Mouse (Mus musculus): Measurements from ENCODE around the gene Ftl1. TPM values are rescaled to one million over a fixed set of nuclear protein-coding genes. Genes with fewer than 3 reads are reported as not detected.

Ftl1 gene
- total and polyA plus RNA-seq, 3 experiments = 1,416 to 2,290 TPM; not detected in 1

- TF ChIP-seq SMC3 (IDR thresholded peaks at IDR 0.05; ENCODE audit: low read depth, low read length) (peak; percentile 88), UBTF (IDR thresholded peaks at IDR 0.05; ENCODE audit: borderline replicate concordance, insufficient read depth, low read depth, low read length) (no peak), USF2 (IDR thresholded peaks at IDR 0.05; ENCODE audit: borderline replicate concordance in 1 of 2, insufficient read depth in 1 of 2, low read depth in 1 of 2, low read length in 2 of 2) (no peak)
Measured at GRCm38 (mm10) chr7:45477003-45477402, 17.3 kb upstream of the Ftl1 start (continued).

- Histone ChIP-seq H3K4me3 (ENCODE audit: control insufficient read depth in 1 of 2, insufficient read depth in 1 of 2, low read depth in 2 of 2, low read length in 2 of 2) (no peak overlapping the region), H3K27me3 (ENCODE audit: control insufficient read depth in 1 of 2, insufficient read depth in 2 of 2, low read length in 2 of 2) (no peaks in the 10 kb centered on the region), H3K27ac (ENCODE audit: control insufficient read depth, low read depth, low read length) (no peak overlapping the region), H3K9ac (ENCODE audit: control insufficient read depth, low read depth, low read length, poor library complexity, severe bottlenecking) (no peak overlapping the region), H3K9me3 (replicated peaks; ENCODE audit: insufficient read depth, low read length) (no peaks in the 10 kb centered on the region), H3K79me2 (ENCODE audit: control insufficient read depth, insufficient read depth, low read length, poor library complexity) (peaks cover 3% of the 10 kb centered on the region; the same call in 1 of the 2 replicates), H3K36me3 (ENCODE audit: control insufficient read depth in 1 of 2, insufficient read depth in 2 of 2, low read length in 2 of 2) (peaks cover 0 to 9% of the 10 kb centered on the region in 2 experiments; a peak in 2 of 4 replicates), H3K4me1 (ENCODE audit: control insufficient read depth in 1 of 2, insufficient read depth in 2 of 2, low read length in 2 of 2) (peaks cover 5 to 18% of the 10 kb centered on the region in 2 experiments; a peak in 3 of 4 replicates)
- TF ChIP-seq TBP (IDR thresholded peaks at IDR 0.05; ENCODE audit: low read depth, low read length) (peak; percentile 95), ETS1 (IDR thresholded peaks at IDR 0.05; ENCODE audit: low read depth, low read length) (no peak)
- no peak for DNase-seq (ENCODE audit: low read depth, low spot score)
Measured at GRCm38 (mm10) chr7:45476453-45476852, 16.8 kb upstream of the Ftl1 start.

- Histone ChIP-seq H3K27ac (ENCODE audit: control insufficient read depth, low read depth, low read length) (peak overlapping the region; percentile 67), H3K4me1 (ENCODE audit: control insufficient read depth in 1 of 2, insufficient read depth in 2 of 2, low read length in 2 of 2) (peaks cover 5 to 25% of the 10 kb centered on the region in 2 experiments; a peak in 3 of 4 replicates), H3K9ac (ENCODE audit: control insufficient read depth, low read depth, low read length, poor library complexity, severe bottlenecking) (peak overlapping the region; percentile 72), H3K79me2 (ENCODE audit: control insufficient read depth, insufficient read depth, low read length, poor library complexity) (peaks cover 3% of the 10 kb centered on the region; the same call in 1 of the 2 replicates), H3K36me3 (ENCODE audit: control insufficient read depth in 1 of 2, insufficient read depth in 2 of 2, low read length in 2 of 2) (peaks cover 0 to 13% of the 10 kb centered on the region in 2 experiments; a peak in 2 of 4 replicates), H3K27me3 (ENCODE audit: control insufficient read depth in 1 of 2, insufficient read depth in 2 of 2, low read length in 2 of 2) (no peaks in the 10 kb centered on the region), H3K9me3 (replicated peaks; ENCODE audit: insufficient read depth, low read length) (no peaks in the 10 kb centered on the region), H3K4me3 (ENCODE audit: control insufficient read depth in 1 of 2, insufficient read depth in 1 of 2, low read depth in 2 of 2, low read length in 2 of 2) (peak overlapping the region; percentile 70 to 76)
- DNase-seq (ENCODE audit: low read depth, low spot score) = peak; percentile 91
- TF ChIP-seq SMC3 (IDR thresholded peaks at IDR 0.05; ENCODE audit: low read depth, low read length) = no peak
- peak; percentile 68 for TF ChIP-seq MAX (IDR thresholded peaks at IDR 0.05; ENCODE audit: low read length)
- TF ChIP-seq MYB (IDR thresholded peaks at IDR 0.05; ENCODE audit: low read depth, low read length) = no peak
- TF ChIP-seq NRF1 (IDR thresholded peaks at IDR 0.05; ENCODE audit: insufficient read depth, low read depth, low read length, poor library complexity, severe bottlenecking) = 0 out of 2 replicates have a peak, but pooled peaks have one; percentile 13
- no peak; the same call in 1 of the 2 replicates for TF ChIP-seq ZMIZ1 (IDR thresholded peaks at IDR 0.05; ENCODE audit: low read depth, low read length)
- peak; percentile 97 for TF ChIP-seq HCFC1 (IDR thresholded peaks at IDR 0.05; ENCODE audit: low read depth, low read length)
- TF ChIP-seq POLR2A (IDR thresholded peaks at IDR 0.05; ENCODE audit: control insufficient read depth in 1 of 2, insufficient read depth in 1 of 2, low read depth in 1 of 2, low read length in 2 of 2, poor library complexity in 1 of 2) = peak; percentile 59 to 88; a peak in 3 of 4 replicates
- TF ChIP-seq EP300 (IDR thresholded peaks at IDR 0.05; ENCODE audit: low read depth in 1 of 2, low read length in 2 of 2) = 0 out of 4 replicates have a peak, but pooled peaks of 1 of the 2 experiments have one; percentile 8
- peak; percentile 89 for TF ChIP-seq POLR2AphosphoS2 (IDR thresholded peaks at IDR 0.05; ENCODE audit: low read length)
- peak; percentile 89 for TF ChIP-seq TBP (IDR thresholded peaks at IDR 0.05; ENCODE audit: low read depth, low read length)
- TF ChIP-seq GABPA (IDR thresholded peaks at IDR 0.05; ENCODE audit: low read depth, low read length) = no peak
- TF ChIP-seq ZKSCAN1 (IDR thresholded peaks at IDR 0.05; ENCODE audit: low read depth, low read length) = no peak
- no peak; the same call in 1 of the 2 replicates for TF ChIP-seq GATA1 (IDR thresholded peaks at IDR 0.05; ENCODE audit: low read depth, low read length)
- TF ChIP-seq ELF1 (IDR thresholded peaks at IDR 0.05; ENCODE audit: low read depth, low read length) = no peak; the same call in 1 of the 2 replicates
- TF ChIP-seq SIN3A (IDR thresholded peaks at IDR 0.05; ENCODE audit: low read length) = peak; percentile 84
- no peak for TF ChIP-seq USF2 (IDR thresholded peaks at IDR 0.05; ENCODE audit: borderline replicate concordance in 1 of 2, insufficient read depth in 1 of 2, low read depth in 1 of 2, low read length in 2 of 2)
- no peak for TF ChIP-seq RCOR1 (IDR thresholded peaks at IDR 0.05; ENCODE audit: low read depth, low read length)
- TF ChIP-seq NELFE (IDR thresholded peaks at IDR 0.05; ENCODE audit: low read depth, low read length) = peak; percentile 80
- TF ChIP-seq ETS1 (IDR thresholded peaks at IDR 0.05; ENCODE audit: low read depth, low read length) = no peak; the same call in 1 of the 2 replicates
- no peak for TF ChIP-seq RAD21 (IDR thresholded peaks at IDR 0.05; ENCODE audit: low read depth, low read length)
- TF ChIP-seq E2F4 (IDR thresholded peaks at IDR 0.05; ENCODE audit: borderline replicate concordance, low read depth, low read length) = no peak
- TF ChIP-seq JUND (IDR thresholded peaks at IDR 0.05; ENCODE audit: low read depth, low read length) = no peak
- TF ChIP-seq TAL1 (IDR thresholded peaks at IDR 0.05; ENCODE audit: low read length) = no peak
- no peak for TF ChIP-seq ZC3H11A (IDR thresholded peaks at IDR 0.05; ENCODE audit: low read depth, low read length)
- TF ChIP-seq BHLHE40 (IDR thresholded peaks at IDR 0.05; ENCODE audit: borderline replicate concordance, low read depth, low read length) = no peak
- no peak for TF ChIP-seq MAFK (IDR thresholded peaks at IDR 0.05; ENCODE audit: borderline replicate concordance, low read depth, low read length)
Measured at GRCm38 (mm10) chr7:45475291-45475969, 15.7 kb upstream of the Ftl1 start.
